Mouse (Mus musculus) embryo, embryonic 9.5 days (tissue): ENCODE measurements around the gene Dusp12.
A peak's percentile ranks its signal among the peaks of the same experiment; 100 is the strongest.

ENCODE experiments used
- DNase-seq: peaks from one replicate; pipeline ENCODE4 v3.0.0-alpha.2; 2017; ENCODE audit errors: extremely low spot score

The Dusp12 gene

DNA sequence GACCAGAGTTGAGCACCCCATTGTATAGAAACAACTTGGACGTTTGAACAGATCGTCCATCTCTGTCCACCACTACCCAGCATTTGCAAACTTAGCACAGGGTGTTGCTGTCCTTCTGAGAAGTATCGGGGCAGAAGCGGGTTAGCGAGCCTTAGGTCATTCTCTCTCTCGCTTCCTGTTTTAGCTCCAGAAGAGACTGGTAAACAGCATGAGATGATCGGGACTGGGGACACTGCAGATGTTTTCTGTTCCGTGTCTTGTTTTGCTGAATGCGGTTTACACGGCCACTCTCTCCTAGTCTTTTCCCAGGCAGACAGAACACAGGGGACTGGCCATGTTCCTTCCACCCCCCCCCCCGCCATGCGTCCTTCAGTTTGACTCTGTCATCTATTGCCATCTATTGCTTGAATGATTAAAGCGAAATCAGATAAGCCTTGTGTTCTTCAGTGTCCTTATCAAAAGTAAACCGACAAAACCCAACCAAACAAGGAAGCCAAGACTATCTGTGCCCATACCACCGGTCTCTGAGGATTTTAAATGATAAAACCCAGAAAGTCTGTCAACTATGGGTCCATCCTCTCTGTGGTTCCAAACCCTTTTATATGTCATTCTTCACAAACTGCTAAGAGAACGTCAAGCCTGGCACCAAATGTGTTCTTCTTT is 13.2 kb upstream of the Dusp12 start:
- no peak for DNase-seq

DNA sequence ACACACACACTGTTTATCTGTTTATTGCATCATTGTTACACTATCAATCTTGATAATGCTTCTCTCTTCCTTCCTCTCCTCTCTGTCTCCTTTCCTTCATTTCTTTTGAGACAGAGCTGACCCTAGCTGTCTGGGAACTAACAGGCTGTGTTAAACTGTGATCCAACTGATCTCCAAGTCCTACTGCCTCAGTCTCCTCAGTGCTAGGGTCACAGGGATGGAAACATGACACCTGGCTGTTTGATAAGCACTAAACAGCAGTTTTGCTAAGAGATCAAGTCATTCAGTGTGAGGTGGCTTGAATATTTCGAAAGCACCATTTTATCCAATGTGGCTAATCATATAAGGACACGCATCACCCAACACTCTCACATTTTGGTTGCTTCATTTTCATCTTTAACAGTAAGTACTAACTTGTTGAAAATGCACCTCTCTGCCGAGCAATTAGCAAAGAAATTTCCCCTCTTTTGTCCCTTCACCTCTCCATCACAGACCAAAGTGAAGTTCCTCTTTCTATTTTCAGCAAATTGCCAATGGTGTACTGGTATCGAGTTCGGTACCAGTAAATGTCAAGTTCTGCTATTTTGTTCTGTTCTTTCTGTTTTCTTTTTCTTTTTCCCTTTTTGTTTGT is 11.4 kb upstream of the Dusp12 start:
- no peak for DNase-seq

DNA sequence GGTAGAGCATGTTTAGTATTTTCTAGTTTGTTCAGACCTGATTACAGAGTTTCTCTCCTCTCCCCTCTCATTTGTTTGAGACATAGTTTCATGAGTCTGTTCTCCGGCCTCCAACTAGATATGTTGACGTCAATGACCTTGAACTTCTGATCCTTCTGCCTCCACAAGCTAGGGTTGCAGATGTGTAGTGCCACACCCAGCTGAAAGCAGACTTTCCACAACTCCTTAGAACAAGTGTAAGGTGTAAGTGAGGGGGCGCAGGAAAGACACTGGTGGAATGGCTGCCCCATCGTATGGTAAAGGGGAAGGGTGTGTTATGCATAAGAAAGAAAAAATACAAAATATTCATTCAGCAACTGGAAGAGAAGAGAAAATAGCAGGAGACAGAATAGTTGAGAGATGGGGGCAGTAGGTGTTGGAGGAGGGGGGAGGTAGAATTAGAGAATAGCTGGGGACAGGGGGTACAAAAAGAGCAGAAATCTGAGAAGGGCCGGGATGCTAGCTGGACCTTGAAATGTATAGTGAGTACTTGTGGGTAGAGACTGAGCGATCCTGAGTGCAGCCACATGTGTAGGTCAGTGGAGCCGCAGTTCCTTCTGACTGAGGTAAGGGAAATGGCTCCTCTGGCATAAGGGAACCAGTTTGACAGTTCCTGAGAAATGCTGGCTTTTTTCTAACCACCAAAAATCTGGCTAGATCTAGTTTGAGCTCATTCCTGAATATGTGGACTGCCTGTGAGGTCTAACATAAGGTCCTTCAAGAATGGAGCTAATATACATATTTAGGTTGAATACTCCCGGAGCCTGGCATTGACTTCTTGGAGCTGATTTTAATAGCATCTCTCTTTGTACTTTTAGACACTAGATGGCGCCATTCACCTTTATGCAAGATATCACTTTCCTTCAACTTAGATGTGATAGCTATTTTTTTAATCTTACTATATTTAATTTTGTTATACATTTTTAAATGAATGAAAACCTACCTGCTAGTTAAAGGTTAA is 9.6 kb upstream of the Dusp12 start:
- DNase-seq: peak; percentile 28

DNA sequence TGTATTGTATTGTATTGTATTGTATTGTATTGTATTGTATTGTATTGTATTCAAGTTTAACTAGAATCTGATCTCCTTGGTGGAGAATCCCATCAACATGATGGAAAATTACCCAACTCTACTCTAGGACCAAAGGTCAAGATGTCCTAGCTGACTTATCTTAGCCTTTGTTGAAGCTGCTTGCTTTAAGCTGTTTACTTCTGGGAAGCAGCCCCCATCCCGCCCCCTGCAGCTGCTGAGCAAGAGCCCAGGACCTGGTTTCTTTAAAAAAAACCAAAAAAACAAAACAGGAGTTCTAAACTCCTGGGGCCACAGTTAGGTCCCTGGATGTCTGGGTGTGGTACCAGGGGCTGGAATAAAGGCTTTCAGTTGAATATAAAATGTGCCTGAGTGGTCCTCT is 6.9 kb upstream of the Dusp12 start:
- no peak for DNase-seq

DNA sequence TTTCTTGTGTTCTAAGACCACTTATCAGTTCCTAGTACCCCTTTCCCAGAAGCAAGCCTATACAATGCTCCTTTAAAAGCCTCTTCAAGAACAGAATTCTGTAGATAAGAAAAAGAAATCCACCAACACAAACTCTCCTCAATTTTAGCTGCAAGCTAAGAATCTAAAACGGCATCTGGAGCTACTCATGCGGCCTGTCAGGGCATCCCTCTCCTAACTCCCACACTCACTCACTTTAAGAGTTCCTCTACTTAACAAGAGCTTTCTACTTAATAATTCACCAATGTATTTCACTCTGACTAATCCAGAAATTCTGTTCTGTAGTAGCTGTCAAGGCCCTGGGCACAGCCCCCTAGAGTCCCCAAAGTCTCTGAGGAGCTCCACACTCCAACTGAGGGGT is 6.3 kb upstream of the Dusp12 start:
- DNase-seq: no peak

DNA sequence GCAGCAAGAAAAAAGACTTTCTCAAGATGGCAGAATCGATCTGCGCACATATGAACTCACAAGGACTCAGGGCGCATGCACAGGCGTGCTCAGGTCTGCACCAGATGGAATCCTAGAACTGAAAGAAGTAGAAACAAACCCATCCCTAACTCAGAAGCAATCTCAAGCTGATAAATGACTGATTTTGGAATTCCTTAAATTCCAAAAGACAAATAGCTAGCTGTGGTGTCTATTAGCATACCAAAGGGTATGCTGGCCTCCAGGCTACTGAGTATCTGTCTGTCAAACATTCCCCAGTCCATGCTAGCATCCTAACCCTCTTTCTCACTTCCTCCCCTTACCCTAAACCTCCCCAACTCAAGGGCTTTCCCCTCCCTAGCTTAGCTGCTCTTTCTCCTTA is 4.0 kb upstream of the Dusp12 start:
- DNase-seq: no peak

DNA sequence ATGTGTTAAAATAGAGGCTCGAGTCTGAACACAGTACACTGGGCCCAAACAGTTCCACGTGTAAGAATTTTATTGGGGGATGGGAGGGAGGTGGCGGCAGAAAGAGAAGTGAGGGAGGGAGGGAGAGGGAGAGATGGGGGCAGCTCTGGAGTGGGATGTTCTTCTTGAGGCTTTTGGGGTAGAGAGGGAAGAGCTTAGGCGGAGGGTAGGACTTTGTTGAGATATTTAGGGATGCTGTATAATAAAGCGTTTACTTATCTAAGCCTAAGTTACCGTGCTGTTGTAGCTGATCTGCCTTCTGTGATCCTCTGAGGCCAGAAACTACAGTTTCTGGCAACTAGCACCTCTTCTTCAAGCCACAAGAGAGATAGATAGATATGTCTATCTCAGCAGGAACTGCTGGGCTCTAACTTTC is 711 bp upstream of the Dusp12 start:
- no peak for DNase-seq

DNA sequence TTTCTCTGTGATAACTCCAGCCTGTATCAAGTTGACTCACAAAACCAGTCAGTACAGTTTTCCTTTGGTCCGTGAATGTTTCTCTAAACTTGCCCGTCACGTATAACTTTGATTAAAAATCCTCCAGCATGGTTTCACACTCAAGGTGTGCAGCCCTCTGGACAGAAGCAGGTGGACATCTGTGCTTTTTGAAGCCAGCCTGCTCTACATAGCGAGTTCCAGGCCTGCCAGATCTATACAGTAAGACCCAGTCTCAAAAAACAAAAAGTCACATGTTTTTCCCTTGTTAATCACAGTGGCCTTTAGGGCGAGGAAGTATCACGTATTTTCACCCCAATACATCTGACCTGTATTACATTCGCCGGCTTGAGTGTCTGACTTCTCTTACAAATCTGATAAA is 950 bp downstream of the Dusp12 start:
- no peak for DNase-seq

DNA sequence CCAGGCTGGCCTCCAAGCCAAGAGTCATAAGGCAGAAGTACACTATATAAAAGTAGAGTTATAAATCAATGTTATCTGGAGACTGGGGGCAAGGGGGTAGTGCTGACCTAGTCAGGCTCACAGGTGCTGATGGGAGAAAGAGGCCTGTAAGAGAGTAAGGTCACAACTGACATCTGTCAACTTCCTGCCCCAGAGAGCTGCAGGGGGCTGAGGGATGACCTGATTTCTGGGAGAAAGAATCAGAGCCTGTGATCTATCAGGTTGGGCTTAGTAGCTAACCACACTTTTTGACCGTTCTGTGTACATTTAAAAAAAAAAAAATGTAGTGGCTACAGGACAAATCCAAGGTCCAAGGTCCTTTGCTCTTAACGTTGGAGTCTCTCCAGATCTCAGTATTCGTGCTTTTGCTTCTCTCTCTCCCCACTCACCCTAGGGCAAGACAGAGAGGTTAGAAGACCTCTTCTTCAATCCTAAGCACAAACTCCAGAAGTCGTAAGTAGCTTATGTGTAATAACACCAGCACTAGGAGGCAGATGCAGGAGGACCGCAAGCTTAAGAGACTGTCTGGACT is 2.3 kb downstream of the Dusp12 start:
- DNase-seq: no peak

DNA sequence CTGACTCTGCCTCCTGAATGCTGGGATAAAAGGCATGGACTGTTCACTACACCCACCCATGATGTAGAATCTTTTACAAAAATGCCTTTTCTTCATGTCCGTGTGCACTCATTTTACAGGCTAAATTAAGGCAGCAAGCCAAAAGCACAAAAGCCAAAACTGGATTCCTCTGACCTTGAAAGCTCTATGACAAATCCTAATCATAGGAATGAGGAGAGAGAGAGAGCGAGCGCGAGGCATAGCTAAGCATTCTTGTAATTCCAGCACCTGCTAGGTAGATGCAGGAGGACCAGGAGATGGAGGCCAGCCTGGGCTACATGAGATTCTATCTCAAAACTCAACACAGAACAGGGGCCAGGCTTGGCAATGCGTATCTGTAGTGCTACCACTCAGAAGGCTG is 8.4 kb downstream of the Dusp12 start:
- DNase-seq: no peak

DNA sequence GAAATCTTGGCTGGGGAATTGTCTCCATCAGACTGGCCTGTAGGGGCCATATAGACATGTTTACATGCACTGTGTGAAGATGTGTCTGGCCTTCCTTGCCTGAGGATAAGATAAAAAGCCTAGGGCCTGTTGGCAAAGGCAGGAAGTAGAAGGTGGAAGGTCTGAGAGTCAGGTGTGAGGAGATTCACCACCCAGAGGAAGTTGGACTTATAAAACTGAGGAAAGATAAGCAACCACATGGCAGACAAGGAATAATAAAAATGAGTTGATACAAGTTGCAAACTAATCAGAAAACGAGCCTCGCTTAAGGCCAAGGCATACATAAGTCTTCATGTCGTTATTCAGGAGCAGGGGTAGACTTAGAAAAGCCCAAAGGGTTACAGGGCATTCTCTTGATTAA is 9.7 kb downstream of the Dusp12 start:
- DNase-seq: no peak

DNA sequence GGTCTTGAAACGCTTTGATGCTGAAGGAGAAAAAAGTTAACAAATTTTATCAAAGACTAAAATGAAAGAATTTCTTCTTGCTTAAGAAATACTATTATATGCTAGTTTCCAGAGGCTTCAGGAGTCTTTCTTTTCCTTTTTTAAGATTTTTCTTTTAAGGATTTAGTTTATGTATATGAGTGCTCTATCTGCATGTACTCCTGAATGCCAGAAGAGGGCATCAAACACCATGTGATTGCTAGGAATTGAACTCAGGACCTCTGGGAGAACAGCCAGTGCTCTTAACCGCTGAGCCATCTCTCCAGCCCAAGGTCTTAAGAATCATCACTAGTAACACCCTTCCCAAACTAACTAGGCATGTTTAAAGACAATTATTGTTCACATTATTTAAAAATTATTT is 13.4 kb downstream of the Dusp12 start:
- DNase-seq: no peak

DNA sequence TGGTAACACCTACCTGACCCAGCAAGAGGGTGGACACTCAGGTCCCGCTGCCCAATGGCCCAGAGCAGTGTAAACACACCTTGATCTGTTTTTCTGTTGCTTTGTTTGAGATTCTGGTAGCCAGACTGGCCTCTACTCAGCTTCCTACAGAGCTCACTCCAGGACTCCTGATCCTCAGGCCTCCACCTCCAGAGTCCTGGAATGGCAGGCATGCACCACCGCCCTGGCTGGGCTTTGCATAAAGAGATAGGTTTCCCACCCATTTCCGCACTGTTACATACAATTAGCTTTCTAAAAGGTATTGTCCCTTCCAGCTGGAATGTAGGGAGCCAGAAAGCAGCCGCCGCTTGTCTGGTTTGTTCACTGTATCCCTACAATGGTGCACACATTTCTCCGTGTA is 13.9 kb downstream of the Dusp12 start:
- no peak for DNase-seq

DNA sequence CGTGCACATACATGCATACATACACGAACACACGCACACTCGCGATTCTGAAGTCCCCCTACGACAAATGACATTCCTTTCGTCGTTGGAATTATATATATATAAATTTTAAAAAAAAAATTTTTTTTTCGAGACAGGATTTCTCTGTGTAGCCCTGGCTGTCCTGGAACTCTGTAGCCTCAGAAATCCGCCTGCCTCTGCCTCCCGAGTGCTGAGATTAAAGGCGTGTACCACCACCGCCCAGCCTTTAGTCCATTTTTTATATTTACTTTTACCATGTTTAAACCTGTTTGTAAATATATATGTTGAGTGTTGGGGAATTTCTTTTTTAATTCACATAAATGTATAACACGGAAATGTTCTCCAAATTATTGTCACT is 16.4 kb downstream of the Dusp12 start:
- DNase-seq: no peak

DNA sequence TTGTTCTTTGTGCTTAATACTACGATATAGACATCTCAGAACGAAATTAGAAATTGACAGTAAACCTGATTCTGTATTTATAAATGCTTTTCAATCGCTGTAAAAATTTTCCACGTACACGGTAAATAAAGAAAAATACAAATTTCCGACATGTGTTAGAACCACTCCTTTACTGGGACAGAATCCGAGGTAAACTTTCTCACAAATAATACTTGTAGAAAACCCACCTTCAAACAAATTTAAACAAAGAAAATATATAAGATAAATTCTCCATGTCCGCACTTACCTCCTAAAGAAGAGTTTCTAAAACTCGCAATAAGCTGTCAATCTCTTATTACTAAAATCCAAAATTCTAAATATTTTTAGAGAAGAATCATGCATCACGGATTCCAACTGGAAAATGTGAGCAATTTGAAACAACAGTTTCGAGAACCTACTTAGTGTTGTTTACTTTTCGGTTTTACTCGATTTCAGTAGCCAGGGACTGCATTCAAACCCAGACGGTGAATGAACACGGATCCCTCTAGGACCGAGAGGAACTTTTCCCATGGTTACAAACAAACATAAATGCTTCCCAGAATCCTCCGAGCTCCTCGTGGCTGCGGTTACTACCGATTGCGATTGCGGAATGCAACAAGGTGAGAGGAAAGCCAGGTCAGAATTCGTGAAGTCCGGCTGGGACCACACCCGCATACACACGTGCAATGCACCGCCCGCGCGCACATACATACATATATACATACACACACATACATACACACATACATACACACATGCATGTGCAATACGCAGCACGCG is 17.0 kb downstream of the Dusp12 start:
- DNase-seq: peak; percentile 85

DNA sequence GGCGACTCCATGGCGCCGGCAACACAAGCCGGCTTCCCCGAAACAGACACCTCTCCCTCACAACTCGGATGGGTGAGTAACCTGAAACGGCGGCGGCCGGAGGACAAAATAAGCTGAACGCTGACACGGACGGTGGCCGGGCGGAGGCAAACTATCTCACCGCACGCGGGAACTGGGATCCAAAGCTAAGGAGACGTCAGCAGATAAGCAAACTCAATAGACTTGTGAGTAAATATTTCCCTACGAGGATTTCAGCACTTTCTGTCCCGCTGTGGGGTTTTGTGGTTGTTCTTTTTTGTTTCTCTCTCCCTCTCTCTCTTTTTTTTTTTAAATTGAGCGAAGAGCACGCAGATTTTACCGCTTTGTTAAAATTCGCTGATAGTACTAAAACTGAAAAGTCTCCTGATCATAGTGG is 17.6 kb downstream of the Dusp12 start, which contains the start of gene Atf6:
Atf6 (minus strand) TSS at position 81 of the 415 bp plus-strand sequence.
- peak; percentile 95 for DNase-seq

DNA sequence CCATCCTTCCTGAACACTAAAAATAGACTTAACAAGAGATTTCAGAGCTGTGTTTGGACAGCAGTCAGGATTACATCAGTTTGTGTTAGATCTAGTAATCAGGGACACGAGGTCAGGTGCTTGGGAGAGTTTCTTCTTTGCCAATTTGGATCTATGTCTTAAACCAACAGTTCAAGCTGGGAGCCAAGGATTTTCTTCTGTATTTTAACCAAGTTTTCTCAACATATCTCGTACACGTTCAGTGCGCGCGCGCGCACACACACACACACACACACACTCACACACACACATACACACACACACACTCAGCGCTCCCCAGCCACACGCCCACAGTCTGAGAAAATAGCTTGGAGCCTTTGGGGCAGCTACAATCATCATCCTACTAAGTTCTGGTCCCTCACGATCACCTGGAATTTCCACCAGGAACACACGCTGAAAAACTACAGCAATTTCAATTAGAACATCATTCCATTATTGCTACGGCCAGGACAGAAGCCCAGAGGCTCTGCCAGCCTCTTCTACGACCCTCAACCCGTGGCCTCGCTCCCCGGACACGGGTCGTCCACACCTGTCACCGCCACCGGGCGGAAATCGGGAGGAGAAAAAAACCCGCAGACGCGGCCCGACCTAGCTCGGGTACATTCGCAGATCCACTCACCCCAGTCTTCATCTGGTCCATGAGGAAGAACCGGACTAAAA is 18.2 kb downstream of the Dusp12 start:
- DNase-seq: no peak

DNA sequence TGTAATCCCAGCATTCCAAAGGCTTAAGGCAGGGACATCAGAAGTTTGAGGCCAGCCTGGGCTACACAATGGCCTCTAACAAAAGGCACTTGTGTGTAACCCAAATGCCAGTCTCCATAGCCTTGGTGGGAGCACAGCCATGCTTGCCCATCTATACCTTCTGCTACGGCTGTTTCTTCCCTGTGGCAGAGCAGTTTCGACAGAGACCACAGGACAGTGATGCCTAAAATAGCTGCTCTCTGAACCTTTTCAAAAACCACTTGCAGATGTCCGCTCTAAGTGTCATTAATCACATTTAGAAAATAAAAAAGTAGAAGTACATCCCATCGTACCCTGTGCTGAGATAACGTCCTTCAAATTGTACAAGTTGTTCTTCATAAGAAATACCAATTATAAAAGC is 19.9 kb downstream of the Dusp12 start:
- no peak for DNase-seq

DNA sequence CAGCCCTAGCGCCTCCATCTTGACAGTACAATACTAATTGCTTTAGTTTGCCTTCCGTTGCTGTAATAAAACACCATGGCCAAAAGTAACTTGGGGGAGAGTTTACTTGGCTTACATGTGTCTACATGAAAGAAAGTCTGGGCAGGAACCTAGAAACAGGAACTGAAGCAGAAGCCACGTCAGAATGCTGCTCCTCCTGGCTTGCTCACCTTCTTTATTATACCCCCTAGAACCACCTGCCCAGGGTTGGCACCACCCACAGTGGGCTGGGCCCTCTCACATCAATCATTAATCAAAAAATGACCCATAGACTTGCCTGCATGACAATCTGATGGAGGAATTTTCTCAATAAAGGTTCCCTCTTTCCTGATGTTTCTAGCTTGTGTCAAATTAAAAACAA is 20.6 kb downstream of the Dusp12 start:
- no peak for DNase-seq

DNA sequence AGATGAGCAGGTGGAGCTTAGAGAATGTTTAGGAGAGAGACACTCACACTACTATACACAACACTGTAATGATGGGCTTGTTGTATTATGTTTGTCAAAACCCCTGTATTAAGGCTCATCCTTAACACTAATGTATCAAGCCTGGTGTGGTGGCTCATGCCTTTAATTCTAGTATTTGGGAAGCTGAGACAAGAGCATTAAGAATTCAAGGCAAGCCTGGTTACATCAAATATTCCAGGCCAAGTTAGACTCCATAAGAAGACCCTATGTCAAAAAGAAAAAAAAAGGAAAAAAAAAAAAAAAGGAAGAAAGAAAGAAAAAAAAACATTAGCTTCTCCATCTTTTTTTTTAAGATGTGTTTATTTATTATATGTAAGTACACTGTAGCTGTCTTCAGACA is 21.1 kb downstream of the Dusp12 start:
- no peak for DNase-seq

DNA sequence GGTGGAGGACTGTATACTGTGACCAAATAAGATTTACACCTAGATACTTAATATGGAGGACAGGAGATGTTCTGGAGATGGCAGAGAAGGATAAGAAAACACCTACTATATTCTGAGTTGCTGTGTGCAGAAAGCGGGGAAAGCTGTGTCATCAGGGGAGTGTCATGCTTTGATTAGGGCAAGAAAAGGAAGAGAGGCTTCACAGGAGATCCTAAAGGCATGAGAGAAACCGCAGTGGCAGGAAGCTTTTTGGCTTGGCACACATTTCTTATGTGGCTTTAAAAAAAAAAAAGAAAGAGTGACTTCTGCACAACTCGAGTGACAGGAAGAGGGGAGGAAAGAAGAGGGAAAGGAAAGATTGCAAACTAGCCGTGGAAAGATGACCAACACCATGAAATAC is 22.3 kb downstream of the Dusp12 start:
- DNase-seq: no peak
